Mouse (Mus musculus) embryonic facial prominence, embryonic 12.5 days (tissue): Measurements from ENCODE around the gene Arrb1. TPM values are rescaled to one million over a fixed set of nuclear protein-coding genes. Genes with fewer than 3 reads are reported as not detected.

ENCODE experiments used
- ATAC-seq: fragments of 200-750 bp; cut with Nextera tagmentation; 2 replicates; pipeline ENCODE4 v1.8.0; 2017; ENCODE audit not compliant: insufficient number of reproducible peaks, insufficient read depth, low FRiP score, low TSS enrichment
- H3K27ac ChIP-seq: fragments of 300-500 bp; sonication (generic); 2 replicates; pipeline ENCODE4 v1.5.1; 2016; ENCODE audit warnings: mild to moderate bottlenecking
- H3K27me3 ChIP-seq: fragments of 300-500 bp; sonication (generic); 2 replicates; pipeline ENCODE4 v1.6.1; 2016; ENCODE audit warnings: mild to moderate bottlenecking, moderate library complexity
- H3K36me3 ChIP-seq: fragments of 300-500 bp; sonication (generic); 2 replicates; pipeline ENCODE4 v1.6.1; 2016; ENCODE audit warnings: mild to moderate bottlenecking
- H3K4me1 ChIP-seq: fragments of 300-500 bp; sonication (generic); 2 replicates; pipeline ENCODE4 v1.6.1; 2016
- H3K4me2 ChIP-seq: fragments of 300-500 bp; sonication (generic); replicated peaks from 2 replicates; pipeline ENCODE4 v1.6.1; 2016; ENCODE audit warnings: mild to moderate bottlenecking, moderate library complexity
- H3K4me3 ChIP-seq: fragments of 300-500 bp; sonication (generic); 2 replicates; pipeline ENCODE4 v1.5.1; 2016; ENCODE audit warnings: mild to moderate bottlenecking
- H3K9ac ChIP-seq: fragments of 300-500 bp; sonication (generic); 2 replicates; pipeline ENCODE4 v1.6.1; 2016; ENCODE audit warnings: mild to moderate bottlenecking, moderate library complexity
- H3K9me3 ChIP-seq: fragments of 300-500 bp; sonication (generic); 2 replicates; pipeline ENCODE4 v1.6.1; 2016; ENCODE audit warnings: mild to moderate bottlenecking, moderate library complexity
- WGBS: fragments of 180-500 bp; shearing (Covaris S2); methylation state at CpG from one replicate; pipeline ENCODE4 v1.1.7; 2016; 5-methylcytosine and 5-hydroxymethylcytosine counted together
- polyA plus RNA-seq: library from polyadenylated mRNA; unstranded; fragments of >200 nt; fragmentation: Nextera tagmentation; extraction: Ambion mirVana; gene quantifications from 2 replicates; pipeline ENCODE4 v1.2.1, GENCODE M21; 2016

The Arrb1 gene
- polyA plus RNA-seq, 1 experiment from 2014 or later = 8.8 TPM

GRCm38 (mm10) chr7:99582306-99582705 lies 47.0 kb downstream of the Arrb1 start:
- no peak for ATAC-seq
- Histone ChIP-seq H3K27ac (no peak overlapping the region), H3K4me3 (no peak overlapping the region), H3K9me3 (no peaks in the 10 kb centered on the region), H3K4me1 (peaks cover 6% of the 10 kb centered on the region; the same call in 1 of the 2 replicates), H3K27me3 (no peaks in the 10 kb centered on the region), H3K9ac (no peak overlapping the region), H3K36me3 (no peaks in the 10 kb centered on the region), H3K4me2 (no peak overlapping the region)
- 73% methylated on average over 7 of the region's 7 CpGs for WGBS

- Histone ChIP-seq H3K4me1 (peaks cover 6% of the 10 kb centered on the region; the same call in 1 of the 2 replicates), H3K27me3 (no peaks in the 10 kb centered on the region), H3K9me3 (no peaks in the 10 kb centered on the region), H3K4me3 (no peak overlapping the region), H3K27ac (no peak overlapping the region), H3K36me3 (no peaks in the 10 kb centered on the region), H3K9ac (no peak overlapping the region), H3K4me2 (no peak overlapping the region)
- ATAC-seq = no peak
- WGBS = 65% methylated on average over 4 of the region's 4 CpGs
Observed at GRCm38 (mm10) chr7:99582867-99583266, 47.6 kb downstream of the Arrb1 start.

GRCm38 (mm10) chr7:99583625-99584024 lies 48.4 kb downstream of the Arrb1 start:
- Histone ChIP-seq H3K27me3 (no peaks in the 10 kb centered on the region), H3K9me3 (no peaks in the 10 kb centered on the region), H3K4me3 (no peak overlapping the region), H3K36me3 (no peaks in the 10 kb centered on the region), H3K4me2 (no peak overlapping the region), H3K4me1 (peaks cover 6% of the 10 kb centered on the region; the same call in 1 of the 2 replicates), H3K9ac (no peak overlapping the region), H3K27ac (no peak overlapping the region)
- ATAC-seq = no peak
- WGBS = 88% methylated on average over 5 of the region's 5 CpGs

GRCm38 (mm10) chr7:99585976-99586375 lies 50.7 kb downstream of the Arrb1 start:
- H3K4me1 ChIP-seq = no peaks in the 10 kb centered on the region
- no peak overlapping the region for H3K4me2 ChIP-seq
- WGBS = 92% methylated on average over 8 of the region's 8 CpGs
- ATAC-seq = no peak
- H3K4me3 ChIP-seq = no peak overlapping the region
- no peaks in the 10 kb centered on the region for H3K27me3 ChIP-seq
- no peaks in the 10 kb centered on the region for H3K9me3 ChIP-seq
- no peaks in the 10 kb centered on the region for H3K36me3 ChIP-seq
- no peak overlapping the region for H3K27ac ChIP-seq
- no peak overlapping the region for H3K9ac ChIP-seq

GRCm38 (mm10) chr7:99590064-99590463 lies 54.8 kb downstream of the Arrb1 start:
- Histone ChIP-seq H3K4me3 (no peak overlapping the region), H3K36me3 (peaks cover 15% of the 10 kb centered on the region; the same call in 1 of the 2 replicates), H3K27me3 (no peaks in the 10 kb centered on the region), H3K4me1 (no peaks in the 10 kb centered on the region), H3K4me2 (no peak overlapping the region), H3K9me3 (no peaks in the 10 kb centered on the region), H3K27ac (no peak overlapping the region), H3K9ac (no peak overlapping the region)
- no peak for ATAC-seq
- WGBS = 10% methylated on average over 3 of the region's 3 CpGs

GRCm38 (mm10) chr7:99590646-99591045 lies 55.4 kb downstream of the Arrb1 start:
- ATAC-seq = no peak
- no peak overlapping the region for H3K4me2 ChIP-seq
- no peaks in the 10 kb centered on the region for H3K4me1 ChIP-seq
- H3K4me3 ChIP-seq = no peak overlapping the region
- no peak overlapping the region for H3K27ac ChIP-seq
- no peak overlapping the region for H3K9ac ChIP-seq
- WGBS = 84% methylated on average over 5 of the region's 5 CpGs
- H3K27me3 ChIP-seq = no peaks in the 10 kb centered on the region
- no peaks in the 10 kb centered on the region for H3K9me3 ChIP-seq
- peaks cover 20% of the 10 kb centered on the region; the same call in 1 of the 2 replicates for H3K36me3 ChIP-seq

- peaks cover 21% of the 10 kb centered on the region; the same call in 1 of the 2 replicates for H3K36me3 ChIP-seq
- no peak overlapping the region for H3K9ac ChIP-seq
Observed at GRCm38 (mm10) chr7:99592669-99593068, 57.4 kb downstream of the Arrb1 start.

GRCm38 (mm10) chr7:99593868-99594803 lies 58.9 kb downstream of the Arrb1 start:
- Histone ChIP-seq H3K36me3 (peaks cover 21% of the 10 kb centered on the region; the same call in 1 of the 2 replicates), H3K27me3 (no peaks in the 10 kb centered on the region), H3K9ac (no peak overlapping the region), H3K9me3 (no peaks in the 10 kb centered on the region), H3K4me3 (no peak overlapping the region), H3K27ac (no peak overlapping the region), H3K4me2 (no peak overlapping the region), H3K4me1 (no peaks in the 10 kb centered on the region)
- 85% methylated on average over 15 of the region's 15 CpGs for WGBS
- no peak for ATAC-seq

More at GRCm38 (mm10) chr7:99592669-99593068, 57.4 kb downstream of the Arrb1 start:
- no peaks in the 10 kb centered on the region for H3K4me1 ChIP-seq
- H3K27ac ChIP-seq = no peak overlapping the region
- 82% methylated on average over 3 of the region's 3 CpGs for WGBS
- H3K27me3 ChIP-seq = no peaks in the 10 kb centered on the region
- H3K9me3 ChIP-seq = no peaks in the 10 kb centered on the region
- ATAC-seq = no peak
- H3K4me2 ChIP-seq = no peak overlapping the region
- H3K4me3 ChIP-seq = no peak overlapping the region

- peaks cover 25% of the 10 kb centered on the region for H3K36me3 ChIP-seq
- no peak for ATAC-seq
Observed at GRCm38 (mm10) chr7:99598722-99599121, 63.5 kb downstream of the Arrb1 start.

GRCm38 (mm10) chr7:99603875-99604662 lies 68.8 kb downstream of the Arrb1 start:
- H3K4me3 ChIP-seq = no peak overlapping the region
- H3K36me3 ChIP-seq = peaks cover 19% of the 10 kb centered on the region; the same call in 1 of the 2 replicates
- H3K27me3 ChIP-seq = no peaks in the 10 kb centered on the region
- no peak overlapping the region for H3K27ac ChIP-seq
- ATAC-seq = no peak
- 84% methylated on average over 8 of the region's 8 CpGs for WGBS
- H3K9ac ChIP-seq = no peak overlapping the region
- no peak overlapping the region for H3K4me2 ChIP-seq
- H3K4me1 ChIP-seq = no peaks in the 10 kb centered on the region
- no peaks in the 10 kb centered on the region for H3K9me3 ChIP-seq

More at GRCm38 (mm10) chr7:99598722-99599121, 63.5 kb downstream of the Arrb1 start:
- Histone ChIP-seq H3K4me2 (no peak overlapping the region), H3K4me3 (no peak overlapping the region), H3K9ac (no peak overlapping the region), H3K9me3 (no peaks in the 10 kb centered on the region), H3K4me1 (no peaks in the 10 kb centered on the region), H3K27ac (no peak overlapping the region), H3K27me3 (no peaks in the 10 kb centered on the region)
- 74% methylated on average over 4 of the region's 4 CpGs for WGBS

- Histone ChIP-seq H3K4me3 (no peak overlapping the region), H3K36me3 (peaks cover 19% of the 10 kb centered on the region; the same call in 1 of the 2 replicates), H3K4me2 (no peak overlapping the region), H3K27ac (no peak overlapping the region), H3K9ac (no peak overlapping the region), H3K4me1 (no peaks in the 10 kb centered on the region), H3K9me3 (no peaks in the 10 kb centered on the region), H3K27me3 (no peaks in the 10 kb centered on the region)
- 94% methylated on average over 2 of the region's 2 CpGs for WGBS
- ATAC-seq = no peak
Observed at GRCm38 (mm10) chr7:99605058-99605457, 69.8 kb downstream of the Arrb1 start.
